Mouse (Mus musculus): ENCODE measurements around the gene Atg4c.

- TF ChIP-seq CTCF (IDR thresholded peaks at IDR 0.05; ENCODE audit: borderline replicate concordance, insufficient read depth, low read depth, low read length) = no peak
- no peak for TF ChIP-seq POLR2A (IDR thresholded peaks at IDR 0.05; ENCODE audit: borderline replicate concordance, insufficient read depth, low read length)
These were observed 95.6 kb downstream of the Atg4c start for GRCm38 (mm10) chr4:99289286-99289685.
